Mouse (Mus musculus) neural tube, embryonic 11.5 days (tissue): Measurements from ENCODE around the gene Ctsw. TPM values are rescaled to one million over a fixed set of nuclear protein-coding genes. Genes with fewer than 3 reads are reported as not detected.
A peak's percentile ranks its signal among the peaks of the same experiment; 100 is the strongest.

Experiments used
- ATAC-seq: fragments of 200-750 bp; cut with Nextera tagmentation; 2 replicates; pipeline ENCODE4 v1.8.0; 2017; ENCODE audit warnings: moderate number of reproducible peaks, mild to moderate bottlenecking, moderate TSS enrichment, moderate library complexity; ENCODE audit not compliant: insufficient read depth, low FRiP score, low TSS enrichment
- DNase-seq: peaks from one replicate; pipeline ENCODE4 v3.0.0-alpha.2; 2015; ENCODE audit warnings: low spot score
- H3K27ac ChIP-seq: fragments of 300-500 bp; sonication (generic); 2 replicates; pipeline ENCODE4 v1.5.1; 2014; ENCODE audit warnings: low read depth, mild to moderate bottlenecking, low read length
- H3K27me3 ChIP-seq: fragments of 300-500 bp; sonication (generic); 2 replicates; pipeline ENCODE4 v1.6.1; 2014; ENCODE audit warnings: mild to moderate bottlenecking, low read length, mixed read lengths; ENCODE audit not compliant: control insufficient read depth, insufficient read depth
- H3K36me3 ChIP-seq: fragments of 300-500 bp; sonication (generic); 2 replicates; pipeline ENCODE4 v1.6.1; 2014; ENCODE audit warnings: mild to moderate bottlenecking, low read length, moderate library complexity, mixed read lengths; ENCODE audit not compliant: control insufficient read depth, insufficient read depth
- H3K4me1 ChIP-seq: fragments of 300-500 bp; sonication (generic); 2 replicates; pipeline ENCODE4 v1.6.1; 2014; ENCODE audit warnings: low read length, mixed read lengths; ENCODE audit not compliant: control insufficient read depth, insufficient read depth
- H3K4me2 ChIP-seq: fragments of 300-500 bp; sonication (generic); 2 replicates; pipeline ENCODE4 v1.6.1; 2014; ENCODE audit warnings: low read depth, mild to moderate bottlenecking, moderate library complexity
- H3K4me3 ChIP-seq: fragments of 300-500 bp; sonication (generic); 2 replicates; pipeline ENCODE4 v1.5.1; 2014; ENCODE audit warnings: low read depth, low read length
- H3K9ac ChIP-seq: fragments of 300-500 bp; sonication (generic); 2 replicates; pipeline ENCODE4 v1.6.1; 2014; ENCODE audit warnings: mild to moderate bottlenecking, low read length
- H3K9me3 ChIP-seq: fragments of 300-500 bp; sonication (generic); 2 replicates; pipeline ENCODE4 v1.6.1; 2016; ENCODE audit warnings: low read length; ENCODE audit not compliant: control insufficient read depth
- WGBS: fragments of 180-500 bp; shearing (Covaris S2); extraction: QIAGEN DNeasy Blood & Tissue Kit; methylation state at CpG from one replicate; pipeline ENCODE4 v1.1.7; 2014; 5-methylcytosine and 5-hydroxymethylcytosine counted together
- polyA plus RNA-seq: library from polyadenylated mRNA; unstranded; fragments of >200 nt; fragmentation: Nextera tagmentation; extraction: Ambion mirVana; gene quantifications from 2 replicates; pipeline ENCODE4 v1.2.1, GENCODE M21; 2014

The Ctsw gene
- polyA plus RNA-seq, 1 experiment from 2014 or later = 1.7 TPM

- Histone ChIP-seq H3K4me3 (no peak overlapping the region), H3K36me3 (peaks cover 10% of the 10 kb centered on the region), H3K9ac (no peak overlapping the region), H3K4me1 (peaks cover 13% of the 10 kb centered on the region), H3K27ac (no peak overlapping the region), H3K27me3 (no peaks in the 10 kb centered on the region), H3K9me3 (no peaks in the 10 kb centered on the region), H3K4me2 (no peak overlapping the region)
- WGBS = 91% methylated on average over 5 of the region's 5 CpGs
- DNase-seq (no peak), ATAC-seq (no peak)
Measured at GRCm38 (mm10) chr19:5484496-5484895, 16.2 kb upstream of the Ctsw start.

DNA sequence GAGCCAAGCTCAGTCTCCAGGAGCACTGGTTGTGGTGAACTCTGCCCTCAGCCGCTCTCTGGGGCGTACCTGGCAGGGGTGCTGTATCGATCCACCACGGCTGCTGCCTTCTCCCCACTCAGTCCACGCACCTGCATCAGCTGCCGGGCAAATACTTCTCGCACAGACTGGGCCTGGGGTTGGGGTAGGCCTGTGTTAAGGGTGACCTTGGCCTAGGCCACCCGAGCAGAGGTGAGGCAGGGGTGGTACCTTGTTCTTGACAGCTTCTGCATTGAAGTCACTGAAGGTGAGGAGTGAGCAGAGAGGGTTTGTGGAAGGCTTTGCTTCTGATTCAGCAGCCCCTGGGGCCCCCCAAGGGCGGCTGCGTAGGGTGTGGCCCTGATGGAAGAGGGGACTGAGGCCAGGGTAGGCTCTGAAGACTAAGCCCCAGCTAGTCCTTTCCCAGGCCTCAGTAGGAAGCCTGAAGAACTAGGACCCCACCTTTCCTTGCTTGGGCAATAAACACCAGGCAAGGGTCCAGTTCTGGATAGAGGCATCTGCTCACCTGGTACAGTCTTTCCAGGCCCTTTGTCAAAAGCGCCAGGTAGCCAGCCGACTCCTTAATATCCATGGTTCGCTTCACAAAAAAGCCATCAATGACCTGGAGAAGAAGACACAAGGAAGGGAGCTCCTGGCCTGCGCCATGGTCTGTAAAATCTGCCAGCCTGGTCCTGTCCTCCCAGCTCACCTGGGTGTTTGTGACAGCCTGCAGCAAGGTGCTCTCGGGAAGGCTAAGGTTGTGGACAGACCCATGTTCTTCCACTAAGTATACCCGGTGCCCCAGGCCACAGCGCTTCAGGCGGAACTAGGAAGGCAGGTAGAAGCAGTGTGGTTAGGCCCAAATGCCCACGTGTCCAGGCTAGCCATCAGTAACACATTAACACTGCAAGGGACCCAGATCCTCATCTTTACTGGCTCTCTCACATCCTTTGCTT lies 15.4 kb upstream of the Ctsw start:
- DNase-seq (no peak), ATAC-seq (no peak)
- no peak overlapping the region for H3K4me3 ChIP-seq
- H3K36me3 ChIP-seq = peaks cover 10% of the 10 kb centered on the region
- peaks cover 10% of the 10 kb centered on the region for H3K4me1 ChIP-seq
- H3K27me3 ChIP-seq = no peaks in the 10 kb centered on the region
- no peak overlapping the region for H3K4me2 ChIP-seq
- H3K9ac ChIP-seq = no peak overlapping the region
- 91% methylated on average over 19 of the region's 19 CpGs for WGBS
- H3K27ac ChIP-seq = no peak overlapping the region
- H3K9me3 ChIP-seq = no peaks in the 10 kb centered on the region

GRCm38 (mm10) chr19:5481398-5481797 lies 13.1 kb upstream of the Ctsw start:
- no peak for ATAC-seq
- Histone ChIP-seq H3K4me1 (no peaks in the 10 kb centered on the region), H3K36me3 (peaks cover 10% of the 10 kb centered on the region), H3K4me2 (no peak overlapping the region), H3K27ac (no peak overlapping the region), H3K27me3 (no peaks in the 10 kb centered on the region), H3K9me3 (no peaks in the 10 kb centered on the region), H3K4me3 (no peak overlapping the region), H3K9ac (no peak overlapping the region)
- WGBS = 92% methylated on average over 10 of the region's 10 CpGs
- DNase-seq = no peak

DNA sequence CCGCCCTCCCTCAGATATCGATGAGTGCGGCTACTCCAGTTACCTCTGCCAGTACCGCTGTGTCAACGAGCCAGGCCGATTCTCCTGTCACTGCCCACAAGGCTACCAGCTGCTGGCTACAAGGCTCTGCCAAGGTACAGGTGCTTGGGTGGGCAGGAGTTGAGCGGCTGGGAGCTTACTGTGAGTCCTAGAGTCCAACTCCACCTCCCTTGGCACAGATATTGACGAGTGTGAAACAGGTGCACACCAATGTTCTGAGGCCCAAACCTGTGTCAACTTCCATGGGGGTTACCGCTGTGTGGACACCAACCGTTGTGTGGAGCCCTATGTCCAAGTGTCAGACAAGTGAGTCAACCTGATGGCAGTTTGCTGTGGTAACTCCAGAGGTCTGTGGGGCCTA lies 11.7 kb upstream of the Ctsw start:
- no peak overlapping the region for H3K4me2 ChIP-seq
- no peaks in the 10 kb centered on the region for H3K9me3 ChIP-seq
- peaks cover 6% of the 10 kb centered on the region for H3K4me1 ChIP-seq
- no peak for DNase-seq
- no peaks in the 10 kb centered on the region for H3K27me3 ChIP-seq
- H3K4me3 ChIP-seq = no peak overlapping the region
- no peak for ATAC-seq
- H3K36me3 ChIP-seq = peaks cover 10% of the 10 kb centered on the region
- no peak overlapping the region for H3K27ac ChIP-seq
- H3K9ac ChIP-seq = no peak overlapping the region
- WGBS = 93% methylated on average over 10 of the region's 10 CpGs

GRCm38 (mm10) chr19:5477668-5478300 lies 9.5 kb upstream of the Ctsw start:
- Histone ChIP-seq H3K27me3 (no peaks in the 10 kb centered on the region), H3K36me3 (peaks cover 6% of the 10 kb centered on the region), H3K27ac (no peak overlapping the region), H3K4me2 (no peak overlapping the region), H3K9ac (no peak overlapping the region), H3K9me3 (no peaks in the 10 kb centered on the region), H3K4me3 (no peak overlapping the region), H3K4me1 (peaks cover 9% of the 10 kb centered on the region)
- ATAC-seq = no peak
- no peak for DNase-seq
- 90% methylated on average over 18 of the region's 18 CpGs for WGBS

GRCm38 (mm10) chr19:5477004-5477667 lies 8.8 kb upstream of the Ctsw start:
- Histone ChIP-seq H3K4me2 (no peak overlapping the region), H3K4me1 (peaks cover 9% of the 10 kb centered on the region), H3K27ac (no peak overlapping the region), H3K27me3 (no peaks in the 10 kb centered on the region), H3K9me3 (no peaks in the 10 kb centered on the region), H3K36me3 (peaks cover 2% of the 10 kb centered on the region), H3K9ac (no peak overlapping the region), H3K4me3 (no peak overlapping the region)
- 85% methylated on average over 10 of the region's 10 CpGs for WGBS
- DNase-seq (no peak), ATAC-seq (no peak)

DNA sequence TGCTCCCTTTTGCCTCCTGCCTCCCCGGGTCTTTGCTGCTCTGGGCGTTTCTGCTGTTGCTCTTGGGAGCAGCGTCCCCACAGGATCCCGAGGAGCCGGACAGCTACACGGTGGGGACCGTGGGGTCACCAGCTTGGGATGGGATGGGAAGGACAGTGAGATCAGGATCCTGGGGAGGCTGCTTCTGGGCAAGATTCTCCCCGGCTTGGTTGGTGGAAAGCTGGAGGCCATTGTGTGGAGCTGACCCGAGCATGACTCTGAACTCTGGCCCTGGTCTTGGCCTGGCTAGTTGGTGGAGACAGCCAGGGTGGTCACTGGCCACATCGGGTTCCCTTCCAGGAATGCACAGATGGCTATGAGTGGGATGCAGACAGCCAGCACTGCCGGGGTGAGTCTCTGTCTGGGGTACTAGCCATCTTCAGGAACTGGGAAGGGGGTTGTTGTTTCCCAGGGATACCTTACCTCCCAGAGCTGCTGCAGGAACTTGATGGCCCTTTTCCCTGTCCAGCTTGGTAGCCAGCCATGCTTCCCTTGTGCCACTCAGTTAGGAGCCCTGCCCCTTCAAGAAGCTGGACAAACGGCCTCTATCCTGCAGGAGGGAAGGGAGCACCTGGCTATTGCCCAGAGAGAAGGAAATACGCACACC lies 6.9 kb upstream of the Ctsw start:
- peak overlapping the region; percentile 62 for H3K4me3 ChIP-seq
- H3K9me3 ChIP-seq = no peaks in the 10 kb centered on the region
- H3K4me1 ChIP-seq = peaks cover 9% of the 10 kb centered on the region
- H3K27me3 ChIP-seq = no peaks in the 10 kb centered on the region
- H3K36me3 ChIP-seq = no peaks in the 10 kb centered on the region; the same call in 1 of the 2 replicates
- peak overlapping the region; percentile 56 for H3K27ac ChIP-seq
- peak overlapping the region; percentile 97 for H3K4me2 ChIP-seq
- 23% methylated on average over 13 of the region's 13 CpGs for WGBS
- ATAC-seq = peak; percentile 26; the same call in 1 of the 2 replicates
- DNase-seq = no peak
- H3K9ac ChIP-seq = peak overlapping the region; percentile 82

DNA sequence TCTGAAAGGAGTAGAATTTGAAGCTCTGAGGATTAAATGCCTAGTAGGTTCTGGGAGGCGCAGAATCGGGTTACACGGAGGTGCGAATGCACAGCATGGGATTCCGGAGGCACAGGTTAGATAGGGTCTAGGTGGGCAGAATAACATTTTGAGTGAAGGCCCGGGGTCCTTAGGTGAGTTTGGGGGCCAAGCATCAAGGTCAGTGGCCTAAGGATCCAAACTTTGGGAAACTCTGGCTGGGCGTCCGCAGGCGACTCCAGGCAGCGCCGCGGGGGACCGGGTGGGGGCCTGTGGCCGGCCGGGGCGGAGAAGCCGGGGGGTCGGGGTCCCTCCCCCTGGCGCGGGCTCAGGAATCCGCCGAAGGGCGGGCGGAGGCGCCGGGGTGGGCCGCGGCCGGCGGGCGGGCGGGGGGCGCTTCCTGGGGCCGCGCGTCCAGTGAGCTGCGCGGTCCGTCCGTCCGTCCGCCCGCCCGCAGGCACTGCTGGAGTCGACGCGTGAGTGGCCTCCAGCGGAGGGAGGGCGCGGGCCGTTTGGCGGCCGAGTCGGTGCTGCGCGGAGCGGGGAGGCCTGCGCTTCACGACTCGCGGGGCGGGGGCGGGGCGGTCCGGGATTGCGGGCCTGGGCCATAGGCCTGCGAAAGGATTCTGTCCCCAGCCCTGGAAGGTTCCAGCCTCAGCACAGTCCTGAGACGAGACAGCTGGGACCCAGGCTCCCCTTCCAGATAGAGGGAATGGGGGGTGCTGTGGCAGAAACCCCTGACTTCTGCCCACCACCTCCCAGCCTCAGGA lies 6.2 kb upstream of the Ctsw start:
- 2% methylated on average over 33 of the region's 68 CpGs for WGBS
- peak overlapping the region; percentile 97 for H3K4me2 ChIP-seq
- no peaks in the 10 kb centered on the region for H3K36me3 ChIP-seq
- H3K4me1 ChIP-seq = peaks cover 9% of the 10 kb centered on the region
- peak overlapping the region; percentile 56 for H3K27ac ChIP-seq
- no peaks in the 10 kb centered on the region for H3K27me3 ChIP-seq
- ATAC-seq = peak; percentile 82
- peak; percentile 62 for DNase-seq
- H3K9ac ChIP-seq = peak overlapping the region; percentile 82
- no peaks in the 10 kb centered on the region for H3K9me3 ChIP-seq
- peak overlapping the region; percentile 62 for H3K4me3 ChIP-seq
